Mouse (Mus musculus) intestine, embryonic 16.5 days (tissue): ENCODE data around the gene Tpst2. TPM values are rescaled to one million over a fixed set of nuclear protein-coding genes. Genes with fewer than 3 reads are reported as not detected.

ENCODE experiments used
- ATAC-seq: fragments of 200-750 bp; cut with Nextera tagmentation; 2 replicates; pipeline ENCODE4 v1.8.0; 2017; ENCODE audit warnings: moderate TSS enrichment, moderate library complexity
- H3K27ac ChIP-seq: fragments of 300-500 bp; sonication (generic); 2 replicates; pipeline ENCODE4 v1.5.1; 2014; ENCODE audit warnings: mild to moderate bottlenecking, low read length
- H3K27me3 ChIP-seq: fragments of 300-500 bp; sonication (generic); replicated peaks from 2 replicates; pipeline ENCODE4 v1.6.1; 2014; ENCODE audit warnings: low read length, control low read depth, mixed read lengths; ENCODE audit not compliant: control insufficient read depth, insufficient read depth
- H3K36me3 ChIP-seq: fragments of 300-500 bp; sonication (generic); 2 replicates; pipeline ENCODE4 v1.6.1; 2014; ENCODE audit warnings: low read length, control low read depth; ENCODE audit not compliant: control insufficient read depth, insufficient read depth
- H3K4me1 ChIP-seq: fragments of 300-500 bp; sonication (generic); 2 replicates; pipeline ENCODE4 v1.6.1; 2014; ENCODE audit warnings: low read length, control low read depth, mixed read lengths; ENCODE audit not compliant: control insufficient read depth, insufficient read depth
- H3K4me2 ChIP-seq: fragments of 300-500 bp; sonication (generic); 2 replicates; pipeline ENCODE4 v1.6.1; 2014; ENCODE audit warnings: low read depth, low read length, control low read depth
- H3K4me3 ChIP-seq: fragments of 300-500 bp; sonication (generic); 2 replicates; pipeline ENCODE4 v1.5.1; 2014; ENCODE audit warnings: mild to moderate bottlenecking, low read length
- H3K9ac ChIP-seq: fragments of 300-500 bp; sonication (generic); 2 replicates; pipeline ENCODE4 v1.6.1; 2014; ENCODE audit warnings: low read depth, low read length
- H3K9me3 ChIP-seq: fragments of 300-500 bp; sonication (generic); 2 replicates; pipeline ENCODE4 v1.6.1; 2016; ENCODE audit warnings: low read length, control low read depth; ENCODE audit not compliant: control insufficient read depth
- WGBS: fragments of 180-500 bp; shearing (Covaris S2); extraction: QIAGEN DNeasy Blood & Tissue Kit; methylation state at CpG from one replicate; pipeline ENCODE4 v1.1.7; 2014; 5-methylcytosine and 5-hydroxymethylcytosine counted together
- polyA plus RNA-seq: library from polyadenylated mRNA; unstranded; fragments of >200 nt; fragmentation: Nextera tagmentation; extraction: Ambion mirVana; gene quantifications from 2 replicates; pipeline ENCODE4 v1.2.1, GENCODE M21; 2015

The Tpst2 gene
- polyA plus RNA-seq, 1 experiment from 2014 or later, result 52.0 TPM

DNA sequence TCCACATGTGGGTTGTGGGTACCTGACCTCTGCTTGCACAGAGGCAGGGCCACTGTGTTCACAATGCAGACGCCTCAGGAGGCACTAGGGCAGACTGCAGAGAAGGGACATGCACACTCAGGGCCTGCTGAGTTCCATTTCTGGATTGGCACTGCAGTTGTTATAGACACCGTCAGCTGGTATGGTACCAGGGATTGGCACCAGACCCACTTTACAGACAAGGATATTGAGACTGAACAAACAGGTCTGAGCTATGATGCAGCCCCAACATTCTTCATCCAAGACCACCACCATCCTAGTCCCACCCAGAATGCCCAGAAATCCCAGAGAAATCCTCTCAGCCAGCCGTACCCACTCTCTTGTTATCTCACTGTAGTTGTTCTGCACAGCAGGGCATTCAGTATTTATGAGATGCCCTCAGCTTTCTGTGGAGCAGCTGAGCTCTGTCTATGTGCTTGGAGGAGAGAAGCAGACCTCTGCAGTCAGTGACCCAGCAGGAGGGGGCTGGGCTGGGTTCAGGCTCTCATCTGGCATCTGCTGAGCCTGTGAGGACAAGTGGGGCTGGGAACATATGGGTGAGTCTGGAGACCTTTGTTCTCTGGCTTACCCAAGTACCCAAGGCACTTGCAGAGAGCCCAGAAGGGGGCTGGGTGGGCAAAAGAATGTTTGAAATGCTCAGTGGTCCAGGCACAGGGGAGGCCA lies 37.6 kb upstream of the Tpst2 start:
- Histone ChIP-seq H3K4me1 (peaks cover 18% of the 10 kb centered on the region; the same call in 1 of the 2 replicates), H3K9ac (no peak overlapping the region), H3K9me3 (no peaks in the 10 kb centered on the region), H3K4me2 (no peak overlapping the region), H3K27ac (no peak overlapping the region; the same call in 1 of the 2 replicates), H3K36me3 (no peaks in the 10 kb centered on the region), H3K27me3 (no peaks in the 10 kb centered on the region), H3K4me3 (no peak overlapping the region)
- no peak for ATAC-seq
- WGBS, result 66% methylated on average over 3 of the region's 3 CpGs

DNA sequence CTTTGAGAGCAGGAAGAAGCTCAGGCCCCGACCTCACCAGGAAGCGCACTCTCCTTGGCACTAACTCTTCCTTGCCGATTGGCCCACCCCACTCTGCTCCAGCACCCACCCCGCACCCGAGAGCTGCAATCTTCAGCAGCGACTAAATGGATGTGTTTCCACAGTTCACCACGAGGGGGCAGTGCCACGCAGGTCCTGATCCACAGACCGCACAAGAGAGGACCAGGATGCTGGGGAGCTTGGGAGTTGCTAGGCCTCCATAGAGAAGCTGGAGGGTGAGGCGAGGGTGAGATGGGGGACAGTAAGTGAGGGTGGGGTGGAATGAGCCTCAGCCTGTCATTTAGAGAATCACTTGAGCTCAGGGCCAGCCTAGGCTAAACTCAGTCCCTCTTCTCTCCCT lies 35.7 kb upstream of the Tpst2 start:
- H3K4me2 ChIP-seq, result no peak overlapping the region
- H3K36me3 ChIP-seq, result no peaks in the 10 kb centered on the region
- ATAC-seq, result peak; percentile 29
- H3K9ac ChIP-seq, result no peak overlapping the region
- no peaks in the 10 kb centered on the region for H3K27me3 ChIP-seq
- no peaks in the 10 kb centered on the region for H3K9me3 ChIP-seq
- 3% methylated on average over 10 of the region's 10 CpGs for WGBS
- no peak overlapping the region for H3K27ac ChIP-seq
- peaks cover 18% of the 10 kb centered on the region; the same call in 1 of the 2 replicates for H3K4me1 ChIP-seq
- peak overlapping the region; percentile 17; the same call in 1 of the 2 replicates for H3K4me3 ChIP-seq

DNA sequence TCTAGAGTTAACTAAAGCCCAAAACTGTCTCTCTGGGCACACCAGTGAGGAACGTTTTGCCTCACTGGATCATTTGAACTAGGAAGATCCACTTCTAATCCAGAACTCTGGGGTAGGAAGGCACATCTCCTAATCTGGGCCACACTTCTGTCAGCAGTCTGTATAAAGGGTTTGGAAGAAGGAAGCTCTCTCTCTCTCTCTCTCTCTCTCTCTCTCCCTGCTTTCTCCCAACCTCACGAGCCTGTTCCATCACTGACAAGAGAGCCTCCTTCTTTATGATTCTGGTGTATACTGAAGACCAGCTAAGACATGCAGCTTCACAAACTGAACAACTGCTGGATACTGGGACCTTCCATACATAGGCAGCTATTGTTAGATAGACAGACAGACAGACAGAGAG lies 34.6 kb upstream of the Tpst2 start:
- Histone ChIP-seq H3K9me3 (no peaks in the 10 kb centered on the region), H3K27me3 (no peaks in the 10 kb centered on the region), H3K27ac (no peak overlapping the region), H3K36me3 (no peaks in the 10 kb centered on the region), H3K4me1 (peaks cover 18% of the 10 kb centered on the region; the same call in 1 of the 2 replicates), H3K9ac (no peak overlapping the region), H3K4me2 (no peak overlapping the region), H3K4me3 (no peak overlapping the region)
- no peak for ATAC-seq
- WGBS, result 80% methylated on average over 2 of the region's 2 CpGs

- no peak overlapping the region for H3K27ac ChIP-seq
- no peak for ATAC-seq
- no peaks in the 10 kb centered on the region for H3K27me3 ChIP-seq
- WGBS, result 61% methylated on average over 5 of the region's 5 CpGs
- peaks cover 13% of the 10 kb centered on the region; the same call in 1 of the 2 replicates for H3K4me1 ChIP-seq
- H3K9ac ChIP-seq, result no peak overlapping the region
- H3K4me2 ChIP-seq, result no peak overlapping the region
- no peaks in the 10 kb centered on the region for H3K36me3 ChIP-seq
- no peak overlapping the region for H3K4me3 ChIP-seq
- no peaks in the 10 kb centered on the region for H3K9me3 ChIP-seq
Observed at GRCm38 (mm10) chr5:112242361-112242778, 34.1 kb upstream of the Tpst2 start.

DNA sequence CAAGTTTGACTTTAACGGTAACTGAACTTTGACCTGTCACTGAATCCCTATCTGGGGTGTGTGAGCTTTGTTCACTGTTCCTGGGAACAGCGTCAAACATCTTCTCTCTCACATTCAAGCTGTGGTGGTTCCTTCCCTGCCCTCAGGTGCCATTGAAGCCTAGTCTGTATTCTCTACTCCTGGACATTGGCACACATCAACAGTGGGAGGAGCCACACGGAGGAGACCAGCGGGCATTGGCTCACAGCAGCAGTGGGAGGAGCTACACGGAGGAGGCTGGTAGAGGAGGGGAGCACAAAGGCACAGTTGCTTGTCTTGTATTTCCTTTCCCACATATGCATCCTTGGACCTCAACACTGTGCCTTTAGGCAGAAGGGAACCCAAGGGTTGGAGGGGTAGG lies 33.5 kb upstream of the Tpst2 start:
- Histone ChIP-seq H3K9ac (no peak overlapping the region), H3K4me3 (no peak overlapping the region), H3K4me1 (peaks cover 7% of the 10 kb centered on the region; the same call in 1 of the 2 replicates), H3K27me3 (no peaks in the 10 kb centered on the region), H3K27ac (no peak overlapping the region), H3K36me3 (no peaks in the 10 kb centered on the region), H3K4me2 (no peak overlapping the region), H3K9me3 (no peaks in the 10 kb centered on the region)
- 0 out of 2 replicates have a peak, but pooled peaks have one; percentile 44 for ATAC-seq
- 51% methylated on average over 5 of the region's 5 CpGs for WGBS

DNA sequence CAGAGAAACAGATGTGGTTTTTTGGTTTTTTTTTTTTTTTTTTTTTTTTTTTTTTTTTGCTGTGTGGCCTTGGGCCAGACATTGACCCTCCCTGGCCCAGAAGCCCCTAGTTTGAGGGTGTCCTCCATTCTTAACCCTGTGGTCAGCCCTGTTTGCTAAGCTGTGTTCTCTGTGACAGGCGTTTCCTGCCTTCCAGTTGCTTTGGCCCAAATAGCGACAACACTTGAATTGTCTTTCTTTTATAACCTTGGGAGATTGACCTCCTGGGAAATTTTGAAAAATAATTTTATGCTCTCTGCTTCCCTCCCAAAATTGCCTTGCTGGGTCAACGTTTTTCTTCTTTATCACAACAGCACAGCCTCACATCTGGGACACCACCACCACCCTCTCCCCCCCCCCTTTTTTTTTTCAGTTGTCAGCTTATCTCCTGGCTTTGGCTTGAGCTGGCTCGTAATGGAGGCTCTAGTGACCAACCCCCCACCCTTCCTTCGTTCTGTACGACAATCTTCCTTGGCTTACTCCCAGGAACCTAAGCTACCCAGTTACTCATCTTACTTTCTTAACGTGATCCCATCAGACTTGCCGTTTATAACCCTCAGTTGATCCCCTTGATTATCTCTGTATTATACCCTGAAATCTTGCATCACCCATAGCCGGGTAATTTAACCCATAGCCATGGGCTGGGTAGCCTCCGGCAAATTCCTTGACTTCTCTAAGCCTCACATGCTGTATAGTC lies 32.8 kb upstream of the Tpst2 start:
- no peak overlapping the region for H3K27ac ChIP-seq
- no peaks in the 10 kb centered on the region for H3K27me3 ChIP-seq
- ATAC-seq, result no peak
- H3K36me3 ChIP-seq, result no peaks in the 10 kb centered on the region
- no peaks in the 10 kb centered on the region for H3K9me3 ChIP-seq
- H3K4me2 ChIP-seq, result no peak overlapping the region
- no peak overlapping the region for H3K9ac ChIP-seq
- H3K4me1 ChIP-seq, result peaks cover 7% of the 10 kb centered on the region; the same call in 1 of the 2 replicates
- H3K4me3 ChIP-seq, result no peak overlapping the region
- 52% methylated on average over 10 of the region's 10 CpGs for WGBS

DNA sequence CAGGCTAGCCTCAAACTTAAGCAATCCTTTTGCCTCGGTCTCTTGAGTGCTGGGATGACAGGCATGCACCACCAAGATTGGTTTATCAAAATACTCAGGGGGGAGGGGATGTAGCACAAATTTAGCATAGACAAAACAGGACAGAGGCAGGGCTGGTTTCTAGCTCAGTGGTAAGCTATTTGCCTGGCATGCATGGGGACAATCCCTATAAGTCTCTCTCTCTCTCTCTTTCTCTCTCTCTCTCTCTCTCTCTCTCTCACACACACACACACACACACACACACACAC lies 32.3 kb upstream of the Tpst2 start:
- Histone ChIP-seq H3K27ac (no peak overlapping the region), H3K27me3 (no peaks in the 10 kb centered on the region), H3K9ac (no peak overlapping the region), H3K4me1 (peaks cover 4% of the 10 kb centered on the region; the same call in 1 of the 2 replicates), H3K9me3 (no peaks in the 10 kb centered on the region), H3K4me2 (no peak overlapping the region), H3K36me3 (no peaks in the 10 kb centered on the region), H3K4me3 (no peak overlapping the region)
- ATAC-seq, result no peak
- 58% methylated on average over 1 of the region's 1 CpGs for WGBS

GRCm38 (mm10) chr5:112244890-112245615 lies 31.4 kb upstream of the Tpst2 start:
- no peaks in the 10 kb centered on the region for H3K36me3 ChIP-seq
- no peaks in the 10 kb centered on the region for H3K9me3 ChIP-seq
- no peak overlapping the region for H3K4me2 ChIP-seq
- H3K27me3 ChIP-seq, result no peaks in the 10 kb centered on the region
- ATAC-seq, result no peak
- 0 out of 2 replicates have a peak, but pooled peaks cover 4% of the 10 kb centered on the region for H3K4me1 ChIP-seq
- WGBS, result 47% methylated on average over 8 of the region's 8 CpGs
- no peak overlapping the region for H3K27ac ChIP-seq
- H3K4me3 ChIP-seq, result no peak overlapping the region
- no peak overlapping the region for H3K9ac ChIP-seq

DNA sequence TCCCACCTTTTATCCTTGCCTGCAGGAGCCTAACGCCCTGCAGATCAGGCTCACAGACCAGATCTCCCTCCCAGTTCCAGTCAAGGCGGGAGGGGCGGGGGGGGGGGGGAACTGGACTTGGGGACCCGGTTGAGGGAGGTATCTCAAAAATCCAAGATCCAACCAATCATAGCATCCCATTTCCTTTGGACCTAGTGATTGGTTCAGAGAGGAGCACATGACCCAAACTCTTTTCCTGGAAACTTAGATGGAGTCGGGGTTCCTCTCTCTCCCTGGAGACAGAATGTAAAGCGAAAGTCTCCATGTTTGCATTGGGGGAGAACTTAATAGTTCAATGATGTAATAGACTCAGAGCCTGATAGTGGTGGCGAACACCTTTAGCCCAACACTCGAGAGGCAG lies 29.1 kb upstream of the Tpst2 start:
- no peak overlapping the region for H3K27ac ChIP-seq
- H3K4me1 ChIP-seq, result no peaks in the 10 kb centered on the region
- no peak overlapping the region for H3K4me2 ChIP-seq
- WGBS, result 38% methylated on average over 8 of the region's 8 CpGs
- H3K4me3 ChIP-seq, result no peak overlapping the region
- ATAC-seq, result no peak
- H3K9ac ChIP-seq, result no peak overlapping the region
- H3K9me3 ChIP-seq, result no peaks in the 10 kb centered on the region
- H3K36me3 ChIP-seq, result no peaks in the 10 kb centered on the region
- no peaks in the 10 kb centered on the region for H3K27me3 ChIP-seq
